Mouse (Mus musculus) lung, adult 18-20 months (tissue): ENCODE measurements at regions not wholly inside any gene's neighbourhood (a gene's known extent, or its start where the extent isn't known, plus 50 kb on each side); places are given as distances from the start of the nearest gene placed in this dataset.

ENCODE experiments used
- DNase-seq, 2 experiments: peaks; one replicate each; pipeline ENCODE4 v3.0.0; 2022; ENCODE audit warnings: mixed read lengths in 2 of 2

GRCm38 (mm10) chr4:124542696-124543095 is 67.9 kb downstream of the 3100002H09Rik start:
- DNase-seq, result no peak

GRCm38 (mm10) chr4:124538471-124538870 is 72.1 kb downstream of the 3100002H09Rik start:
- DNase-seq, result no peak

GRCm38 (mm10) chr4:124537681-124538080 is 72.9 kb downstream of the 3100002H09Rik start:
- DNase-seq, result no peak

GRCm38 (mm10) chr4:124533614-124534013 is 77.0 kb downstream of the 3100002H09Rik start:
- no peak for DNase-seq

GRCm38 (mm10) chr4:124530596-124530995 is 80.0 kb downstream of the 3100002H09Rik start:
- DNase-seq, result no peak

GRCm38 (mm10) chr4:124526822-124527221 is 83.8 kb downstream of the 3100002H09Rik start:
- DNase-seq, result no peak

GRCm38 (mm10) chr4:124526362-124526761 is 84.2 kb downstream of the 3100002H09Rik start:
- DNase-seq, result no peak

- no peak for DNase-seq
Measured at GRCm38 (mm10) chr4:124520309-124520708, 90.3 kb downstream of the 3100002H09Rik start.

GRCm38 (mm10) chr4:124511761-124512160 is 98.8 kb downstream of the 3100002H09Rik start:
- no peak for DNase-seq

GRCm38 (mm10) chr4:124510816-124511215 is 99.8 kb downstream of the 3100002H09Rik start:
- no peak for DNase-seq

- no peak for DNase-seq
Measured at GRCm38 (mm10) chr4:124509695-124510094, 100.9 kb downstream of the 3100002H09Rik start.

GRCm38 (mm10) chr4:124506083-124506647 is 104.4 kb downstream of the 3100002H09Rik start:
- no peak for DNase-seq

- no peak for DNase-seq
Measured at GRCm38 (mm10) chr4:124501785-124502184, 108.8 kb downstream of the 3100002H09Rik start.

- DNase-seq, result no peak
Measured at GRCm38 (mm10) chr4:124498043-124498442, 112.6 kb downstream of the 3100002H09Rik start.

GRCm38 (mm10) chr4:124485941-124486581 is 124.5 kb downstream of the 3100002H09Rik start:
- DNase-seq, result no peak

- DNase-seq, result no peak
Measured at GRCm38 (mm10) chr4:124484613-124485586, 125.7 kb downstream of the 3100002H09Rik start.

- DNase-seq, result peak in 1 of 2 experiments; percentile 1
Measured at GRCm38 (mm10) chr4:124477870-124478301, 132.7 kb downstream of the 3100002H09Rik start.

- no peak for DNase-seq
Measured at GRCm38 (mm10) chr4:124477359-124477868, 133.2 kb downstream of the 3100002H09Rik start.

- DNase-seq, result no peak
Measured at GRCm38 (mm10) chr4:124465229-124465820, 145.3 kb downstream of the 3100002H09Rik start.

GRCm38 (mm10) chr4:124455511-124456338 is 154.9 kb downstream of the 3100002H09Rik start:
- no peak for DNase-seq

GRCm38 (mm10) chr4:124451131-124451530 is 159.5 kb downstream of the 3100002H09Rik start:
- no peak for DNase-seq

- DNase-seq, result no peak
Measured at GRCm38 (mm10) chr4:124446615-124447014, 164.0 kb downstream of the 3100002H09Rik start.
